Mouse (Mus musculus): ENCODE measurements around the gene Fbl. TPM values are rescaled to one million over a fixed set of nuclear protein-coding genes. Genes with fewer than 3 reads are reported as not detected.

Gene Fbl
- polyA plus RNA-seq (2014; fragmentation: Illumina TruSeq; extraction: RNeasy Lipid Tissue Mini Kit (QIAGEN cat#74804)) = 16.9 TPM

GRCm38 (mm10) chr7:28169489-28170422, at the start of gene Fbl:
Fbl (plus strand) TSS chr7:28169710.

GRCm38 (mm10) chr7:28129166-28129565, 40.3 kb upstream of the Fbl start, which contains the start of gene 9530053A07Rik:
9530053A07Rik (plus strand) TSS chr7:28129466.

DNA sequence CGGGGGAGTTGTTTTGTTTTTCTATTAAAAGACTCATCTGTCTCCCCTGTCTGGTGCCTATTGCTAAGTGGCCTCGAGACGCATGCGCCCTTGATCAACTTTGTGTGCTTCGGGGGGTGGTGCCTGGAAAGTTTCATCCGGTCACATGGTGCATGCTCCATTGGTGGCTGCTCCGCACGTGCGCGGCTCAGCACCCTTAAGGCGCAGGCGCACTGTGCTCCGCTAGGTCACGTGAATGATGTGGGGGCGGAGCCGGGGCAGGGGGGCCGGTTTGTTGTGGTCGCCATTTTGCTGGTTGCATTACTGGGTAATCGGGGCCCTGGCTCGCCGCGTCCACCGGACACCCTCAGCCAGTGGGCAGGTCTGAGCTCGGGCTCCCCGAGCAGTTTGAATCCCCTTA, 9.7 kb downstream of the Fbl start, which contains the start of gene Dyrk1b:
TSS of gene Dyrk1b (plus strand) at position 242 of the 400 bp plus-strand sequence.

Other genes starting within 250 kb of the Fbl start
- gene Zfp974, start 240.2 kb upstream of the Fbl start, polyA plus RNA-seq (2014; fragmentation: Illumina TruSeq; extraction: RNeasy Lipid Tissue Mini Kit (QIAGEN cat#74804)) = 29.3 TPM
- gene Zfp780b, start 190.5 kb upstream of the Fbl start, polyA plus RNA-seq (2014; fragmentation: Illumina TruSeq; extraction: RNeasy Lipid Tissue Mini Kit (QIAGEN cat#74804)) = 39.9 TPM
- 14.4 TPM for gene Zfp850, start 155.6 kb upstream of the Fbl start, polyA plus RNA-seq (2014; fragmentation: Illumina TruSeq; extraction: RNeasy Lipid Tissue Mini Kit (QIAGEN cat#74804))
- 28.0 TPM for gene Psmc4, start 119.6 kb upstream of the Fbl start, polyA plus RNA-seq (2014; fragmentation: Illumina TruSeq; extraction: RNeasy Lipid Tissue Mini Kit (QIAGEN cat#74804))
- 0.20 TPM for gene Fcgbp, start 98.5 kb upstream of the Fbl start, polyA plus RNA-seq (2014; fragmentation: Illumina TruSeq; extraction: RNeasy Lipid Tissue Mini Kit (QIAGEN cat#74804))
- not detected for gene 9530053A07Rik, start 40.2 kb upstream of the Fbl start, polyA plus RNA-seq (2014; fragmentation: Illumina TruSeq; extraction: RNeasy Lipid Tissue Mini Kit (QIAGEN cat#74804))
- gene Dyrk1b, start 9.8 kb downstream of the Fbl start, polyA plus RNA-seq (2014; fragmentation: Illumina TruSeq; extraction: RNeasy Lipid Tissue Mini Kit (QIAGEN cat#74804)) = 0.51 TPM
- 21.1 TPM for gene Eid2, start 98.2 kb downstream of the Fbl start, polyA plus RNA-seq (2014; fragmentation: Illumina TruSeq; extraction: RNeasy Lipid Tissue Mini Kit (QIAGEN cat#74804))
- 15.6 TPM for gene Eid2b, start 108.0 kb downstream of the Fbl start, polyA plus RNA-seq (2014; fragmentation: Illumina TruSeq; extraction: RNeasy Lipid Tissue Mini Kit (QIAGEN cat#74804))
- gene Selenov, start 121.5 kb downstream of the Fbl start, polyA plus RNA-seq (2014; fragmentation: Illumina TruSeq; extraction: RNeasy Lipid Tissue Mini Kit (QIAGEN cat#74804)) = not detected
- gene Dll3, start 132.5 kb downstream of the Fbl start, polyA plus RNA-seq (2014; fragmentation: Illumina TruSeq; extraction: RNeasy Lipid Tissue Mini Kit (QIAGEN cat#74804)) = not detected
- gene Timm50, start 142.4 kb downstream of the Fbl start, polyA plus RNA-seq (2014; fragmentation: Illumina TruSeq; extraction: RNeasy Lipid Tissue Mini Kit (QIAGEN cat#74804)) = 9.9 TPM
- 39.3 TPM for gene Supt5, start 169.0 kb downstream of the Fbl start, polyA plus RNA-seq (2014; fragmentation: Illumina TruSeq; extraction: RNeasy Lipid Tissue Mini Kit (QIAGEN cat#74804))
- gene Rps16, start 180.9 kb downstream of the Fbl start, polyA plus RNA-seq (2014; fragmentation: Illumina TruSeq; extraction: RNeasy Lipid Tissue Mini Kit (QIAGEN cat#74804)) = 321 TPM
- 1.9 TPM for gene Plekhg2, start 202.9 kb downstream of the Fbl start, polyA plus RNA-seq (2014; fragmentation: Illumina TruSeq; extraction: RNeasy Lipid Tissue Mini Kit (QIAGEN cat#74804))
- gene Zfp36, start 210.5 kb downstream of the Fbl start, polyA plus RNA-seq (2014; fragmentation: Illumina TruSeq; extraction: RNeasy Lipid Tissue Mini Kit (QIAGEN cat#74804)) = 10.9 TPM
- 2.1 TPM for gene Med29, start 223.0 kb downstream of the Fbl start, polyA plus RNA-seq (2014; fragmentation: Illumina TruSeq; extraction: RNeasy Lipid Tissue Mini Kit (QIAGEN cat#74804))
- 50.9 TPM for gene Paf1, start 223.2 kb downstream of the Fbl start, polyA plus RNA-seq (2014; fragmentation: Illumina TruSeq; extraction: RNeasy Lipid Tissue Mini Kit (QIAGEN cat#74804))